Mouse (Mus musculus) testis, postnatal 10 days (tissue): ENCODE measurements around the gene Tapbpl.

ENCODE experiments used
- DNase-seq: peaks from one replicate; pipeline ENCODE4 v3.0.0; 2021; ENCODE audit warnings: low spot score

The Tapbpl gene

DNA sequence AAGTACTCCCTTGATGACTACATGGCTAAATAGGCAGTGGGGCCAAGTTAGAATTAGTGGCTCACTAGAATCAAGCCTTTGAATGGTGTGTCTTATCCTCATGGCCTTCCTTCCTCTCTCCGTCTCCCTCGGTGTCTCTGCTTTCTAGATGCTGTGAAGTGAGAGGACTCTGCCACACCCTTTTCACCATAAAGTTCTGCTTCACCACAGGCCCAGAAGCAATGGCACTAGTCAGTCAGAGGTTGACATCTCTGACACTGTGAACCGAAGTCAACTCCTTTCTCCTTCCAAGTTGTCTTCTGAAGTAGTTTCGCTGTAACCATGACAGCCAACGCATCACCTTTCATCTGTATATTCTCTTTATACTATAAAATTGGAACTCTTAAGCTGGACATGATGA, 7.9 kb upstream of the Tapbpl start:
- no peak for DNase-seq

DNA sequence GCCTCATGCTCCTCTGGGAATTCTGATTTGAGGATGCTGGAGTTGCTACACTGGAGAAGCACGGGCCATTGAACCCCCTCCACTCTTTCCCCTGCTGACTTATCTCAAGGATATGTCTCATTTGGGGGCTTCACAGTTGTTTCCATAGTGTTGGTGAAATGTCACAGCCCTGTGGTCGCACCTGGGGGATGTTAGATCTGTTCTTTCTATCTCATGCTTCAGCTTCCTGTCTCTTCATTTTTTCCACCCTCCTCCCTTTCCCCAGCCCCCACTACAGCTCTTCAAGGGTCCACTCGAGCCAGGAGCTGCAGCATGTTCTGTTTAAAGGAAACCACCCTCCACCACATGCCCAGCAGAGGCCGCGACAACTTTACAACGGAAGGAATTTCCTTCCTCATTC, 6.7 kb upstream of the Tapbpl start:
- DNase-seq, result no peak

DNA sequence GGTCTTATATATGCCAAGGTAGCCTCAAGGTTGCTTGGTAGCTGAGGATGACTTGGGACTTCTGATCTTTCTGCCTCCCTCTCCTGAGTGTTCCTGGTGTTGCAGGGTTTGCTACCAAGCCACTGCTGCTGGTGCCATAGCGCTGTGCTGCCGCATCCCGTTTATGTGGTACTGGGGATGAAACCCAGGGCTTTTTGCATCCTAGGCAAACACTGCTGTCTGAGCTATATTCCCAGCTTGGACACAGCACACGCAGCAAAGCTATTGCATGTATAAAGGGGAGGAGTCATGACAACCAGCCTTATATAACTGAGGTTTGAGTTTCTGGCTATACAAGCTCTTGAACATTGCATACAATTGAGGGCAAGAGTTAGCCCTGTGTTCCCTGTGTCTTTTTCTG, 5.8 kb upstream of the Tapbpl start:
- DNase-seq, result no peak

DNA sequence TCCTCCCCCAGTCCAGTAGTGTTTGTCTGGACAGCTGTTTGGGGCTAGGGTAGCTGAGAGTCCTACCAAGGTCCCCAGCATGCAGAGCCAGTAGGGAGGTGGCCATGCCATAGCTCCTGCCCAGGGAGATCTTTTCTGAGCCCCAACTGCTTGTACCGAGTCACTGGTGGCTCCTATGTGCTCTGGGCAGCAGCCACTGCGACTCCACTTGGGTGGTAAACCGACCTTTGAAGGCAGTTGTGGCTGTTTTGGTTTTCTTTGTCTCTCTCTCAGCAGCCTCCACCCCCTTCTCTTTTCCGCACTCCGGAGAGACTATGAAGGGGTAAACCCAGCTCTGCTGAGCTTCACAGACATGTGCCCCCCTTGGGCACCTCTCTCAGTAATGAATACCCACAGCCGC, 5.1 kb upstream of the Tapbpl start, which contains the start of gene Cd27:
Gene Cd27, minus strand, starts transcription at position 229 of the 400 bp plus-strand sequence.
- DNase-seq, result no peak

DNA sequence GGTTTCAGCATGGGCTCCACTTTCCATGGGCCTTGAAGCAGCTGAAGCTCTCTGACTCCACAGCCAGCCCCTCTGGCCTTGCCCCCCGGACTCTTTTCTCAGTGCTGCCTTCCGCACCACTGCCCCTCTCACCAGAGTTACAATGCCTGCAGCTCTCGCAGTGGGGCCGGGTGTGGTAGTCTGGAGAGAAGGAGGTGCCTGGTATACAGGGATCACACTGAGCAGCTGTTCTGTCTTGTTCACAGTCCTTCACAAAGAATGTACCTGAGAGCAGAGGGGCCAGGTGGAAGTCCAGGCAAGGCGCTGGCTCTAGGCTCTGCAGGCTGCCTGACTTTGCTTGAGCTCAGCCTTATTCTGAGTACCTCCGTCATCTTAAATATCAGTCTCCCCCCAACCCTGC, 4.7 kb upstream of the Tapbpl start:
- DNase-seq, result no peak

DNA sequence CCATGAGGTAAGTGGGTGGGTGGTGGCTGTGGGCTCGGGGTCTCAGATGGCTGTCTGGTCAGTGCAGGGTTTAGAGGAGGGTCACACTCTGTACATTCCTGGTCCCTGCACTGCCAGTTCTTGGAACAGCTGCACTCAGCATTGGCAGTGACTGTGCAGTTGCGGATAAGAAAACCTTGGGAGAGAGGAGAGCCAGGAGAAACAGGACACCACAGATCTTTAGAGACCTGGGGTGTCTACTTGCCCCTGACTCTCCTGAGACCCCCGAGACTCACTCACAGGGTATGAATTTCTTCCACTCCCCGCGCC, 2.8 kb upstream of the Tapbpl start:
- no peak for DNase-seq

DNA sequence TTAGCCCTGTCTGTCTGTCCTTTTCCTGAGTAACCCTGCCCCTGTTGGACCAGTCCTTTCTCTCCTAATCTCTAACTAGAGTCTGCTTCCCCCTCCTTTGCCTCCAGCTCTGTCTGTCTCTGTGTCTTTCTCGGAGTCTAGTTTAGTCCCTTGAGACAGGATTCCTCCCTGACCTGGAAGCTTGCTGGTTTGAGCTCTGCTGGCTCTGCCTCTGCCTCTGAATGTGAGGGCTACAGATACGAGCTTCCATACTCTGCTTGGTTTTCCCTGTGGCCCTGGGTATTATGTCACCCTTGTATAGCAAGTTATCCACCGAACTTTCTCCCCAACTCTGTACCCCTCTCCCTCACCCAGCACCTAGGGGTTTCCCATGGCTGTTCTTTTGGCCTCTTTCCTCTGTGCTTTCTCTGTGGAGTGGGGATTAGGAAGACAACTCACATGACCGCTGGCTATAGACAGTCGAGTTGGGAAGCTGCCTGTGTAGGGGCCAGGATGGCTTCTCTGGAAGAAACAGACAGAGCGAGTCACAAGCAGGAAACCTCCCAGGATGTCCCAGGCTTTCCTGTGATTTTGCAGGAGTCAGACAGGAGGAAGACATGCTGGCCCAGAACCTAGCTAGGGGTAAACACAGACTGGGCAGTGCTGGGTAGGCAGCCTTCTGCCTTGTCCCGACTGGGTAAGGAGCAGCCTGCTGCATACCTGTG, 2.3 kb upstream of the Tapbpl start:
- no peak for DNase-seq

DNA sequence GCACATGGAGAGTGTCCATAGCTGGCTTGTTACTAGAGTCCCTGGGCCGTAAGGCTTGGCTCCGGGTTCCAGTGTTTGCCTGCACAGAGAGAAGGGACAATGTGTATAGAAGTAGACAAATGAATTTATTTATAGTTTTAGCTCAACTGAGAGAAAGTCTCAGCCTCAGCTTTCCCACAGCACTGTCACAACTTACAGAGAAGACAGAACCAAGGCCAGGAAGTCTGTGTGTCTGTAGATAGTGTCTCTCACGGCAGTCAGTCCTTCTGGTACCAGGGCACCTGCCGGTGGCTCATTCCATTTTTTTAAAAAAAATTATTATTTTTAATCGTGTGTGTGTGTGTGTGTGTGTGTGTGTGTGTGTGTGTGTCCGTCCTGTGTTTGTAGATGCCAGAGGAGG, 856 bp upstream of the Tapbpl start:
- DNase-seq, result no peak

DNA sequence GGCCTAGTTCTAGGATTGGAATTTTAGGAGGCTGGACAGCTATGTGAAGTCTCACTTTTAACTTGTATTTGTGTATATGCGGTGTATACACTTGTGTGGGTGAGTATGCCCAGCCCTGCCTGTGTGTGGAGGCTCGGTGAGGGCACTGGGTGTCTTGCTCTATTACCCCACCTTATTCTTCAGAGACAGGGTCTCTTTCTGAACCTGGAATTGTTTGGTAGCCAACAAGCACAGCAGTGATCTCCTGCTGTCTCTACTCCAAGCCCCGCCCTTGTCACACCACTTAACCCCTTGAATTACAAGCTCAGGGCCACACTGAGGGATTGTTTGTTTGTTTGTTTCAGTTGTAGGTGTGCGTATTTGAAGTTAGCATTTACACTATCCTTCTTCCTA, 381 bp upstream of the Tapbpl start:
- DNase-seq, result no peak

DNA sequence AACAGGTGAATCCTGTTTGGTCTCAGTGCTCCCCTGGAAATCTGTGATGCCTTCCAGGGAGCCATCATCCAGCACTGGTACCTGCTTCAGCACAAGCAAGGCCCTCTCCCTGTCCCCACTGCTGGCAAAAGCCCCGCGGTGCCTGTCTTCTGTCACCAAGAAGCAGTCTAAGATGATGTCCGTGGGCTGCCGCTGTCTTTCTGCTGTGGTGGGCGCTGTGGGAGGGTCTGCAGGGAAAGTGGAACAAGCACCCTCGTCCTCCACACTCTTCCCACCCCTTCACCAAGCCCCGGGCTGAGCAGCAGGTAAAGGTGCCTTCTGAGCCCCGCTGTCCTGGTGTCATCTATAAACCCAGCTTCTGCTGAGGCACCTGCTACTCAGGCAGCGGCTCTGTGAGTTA, 1.1 kb downstream of the Tapbpl start:
- no peak for DNase-seq

DNA sequence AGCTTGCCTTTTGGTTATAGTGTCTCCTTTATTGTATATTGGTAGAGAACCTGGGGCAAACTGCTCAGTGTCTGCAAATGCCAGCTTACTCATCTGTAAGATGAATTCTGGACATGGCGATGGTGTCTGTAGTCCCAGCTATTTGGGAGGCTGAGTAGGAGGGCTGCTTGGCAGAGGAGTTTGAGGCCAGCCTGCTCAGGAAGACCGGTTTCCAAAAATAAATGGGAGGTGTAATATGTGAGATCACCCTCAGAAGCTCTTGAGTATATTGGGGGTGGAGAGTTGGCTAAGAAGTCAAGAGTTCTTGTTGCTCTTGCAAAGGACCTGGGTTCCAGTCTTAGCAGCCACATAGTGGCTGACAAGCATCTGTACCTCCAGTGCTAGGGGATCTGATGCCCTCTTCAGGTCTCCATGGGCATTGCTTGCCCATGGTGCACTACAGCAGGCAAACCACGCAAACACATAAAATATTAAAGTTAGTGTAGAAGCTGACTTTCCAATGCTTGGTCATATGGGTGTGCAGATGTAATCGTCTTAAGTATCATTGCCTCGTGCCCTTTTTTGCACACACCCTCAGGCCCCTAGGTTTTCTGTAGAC, 6.0 kb downstream of the Tapbpl start:
- DNase-seq, result no peak

DNA sequence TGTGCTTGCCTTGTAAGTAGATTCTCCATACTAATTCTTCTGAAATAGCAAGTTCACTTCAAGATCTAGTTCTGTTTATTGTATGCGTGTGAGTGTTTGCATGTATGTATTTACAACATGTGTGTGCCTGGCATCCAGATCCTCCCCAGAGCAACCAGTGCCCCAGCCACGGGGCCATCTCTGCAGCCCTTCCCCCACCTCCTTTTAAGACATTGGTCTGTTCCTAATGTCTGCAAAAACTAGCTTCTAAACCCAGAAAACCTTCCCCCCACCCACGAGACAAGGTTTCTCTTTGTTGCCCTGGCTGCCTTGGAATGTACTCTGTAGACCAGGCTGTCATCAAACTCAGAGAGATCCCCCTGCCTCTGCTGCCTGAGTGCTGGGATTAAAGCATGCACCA, 9.1 kb downstream of the Tapbpl start:
- DNase-seq, result no peak

DNA sequence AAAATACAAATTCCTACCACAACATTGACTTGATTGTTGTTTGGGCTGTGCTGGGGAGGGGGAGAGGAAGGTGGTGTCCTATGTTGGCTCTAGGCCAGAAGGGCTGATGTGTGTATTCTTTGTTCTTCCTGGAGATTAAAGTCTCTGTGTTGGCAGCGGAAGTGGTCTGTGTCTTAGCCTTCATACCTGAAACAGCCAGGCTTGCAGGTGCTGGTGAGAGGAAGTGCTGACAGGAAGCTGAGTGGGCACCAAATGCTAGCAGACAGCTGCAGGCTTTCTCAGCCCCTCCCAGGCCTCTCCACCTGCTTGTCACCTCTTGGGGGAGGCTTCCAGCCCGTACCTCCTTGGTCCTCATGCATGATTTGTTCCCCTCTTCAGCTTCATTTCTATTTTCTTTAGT, 9.5 kb downstream of the Tapbpl start:
- no peak for DNase-seq

DNA sequence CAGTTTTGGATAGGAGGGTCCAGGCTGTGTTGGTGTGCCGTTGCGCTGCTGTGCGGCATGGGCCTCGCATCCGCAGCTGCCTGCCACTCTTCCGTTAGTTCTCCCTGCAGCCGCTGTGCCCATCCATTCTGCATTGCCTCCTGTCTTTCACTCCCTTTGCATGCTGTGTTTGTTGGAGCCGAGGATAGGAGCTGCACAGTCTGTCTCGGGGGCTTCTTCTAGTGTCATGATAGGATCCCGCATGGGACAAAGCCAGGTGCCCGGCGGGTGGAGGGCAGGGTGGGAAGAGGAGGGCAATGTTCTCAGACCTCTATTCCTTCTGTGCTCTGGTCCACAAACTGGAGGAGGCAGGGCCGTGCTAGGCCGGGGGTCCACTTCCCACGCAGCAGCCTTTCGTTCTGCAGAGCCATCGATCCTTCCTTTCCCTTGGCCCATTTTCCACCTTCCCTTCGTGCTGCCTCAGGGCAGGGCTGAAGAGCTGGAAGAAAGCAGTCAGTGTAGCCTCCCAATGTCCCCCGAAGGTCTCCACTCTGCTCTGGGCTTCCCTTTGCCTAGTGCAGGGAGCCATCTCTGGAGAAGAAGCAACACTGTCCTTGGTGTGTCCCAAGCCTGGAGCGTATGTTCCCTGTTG, 10.4 kb downstream of the Tapbpl start:
- no peak for DNase-seq

DNA sequence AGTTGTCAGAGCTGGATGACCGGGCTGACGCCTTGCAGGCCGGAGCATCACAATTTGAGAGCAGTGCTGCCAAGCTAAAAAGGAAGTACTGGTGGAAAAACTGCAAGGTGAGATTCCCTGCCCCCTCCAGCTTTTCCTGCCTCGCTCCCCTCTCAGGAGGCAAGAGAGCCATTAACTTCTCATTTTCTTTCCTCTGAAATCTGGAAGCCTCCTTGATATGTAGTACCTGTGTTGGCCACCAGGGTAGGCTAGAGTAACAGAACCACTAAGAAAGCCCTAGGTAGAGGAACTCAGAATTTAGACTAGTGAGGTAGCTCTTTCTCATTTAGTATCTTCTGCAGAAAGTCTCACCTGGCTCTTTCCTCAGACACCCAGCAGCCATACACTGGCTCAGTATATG, 12.7 kb downstream of the Tapbpl start:
- DNase-seq, result peak; percentile 73

DNA sequence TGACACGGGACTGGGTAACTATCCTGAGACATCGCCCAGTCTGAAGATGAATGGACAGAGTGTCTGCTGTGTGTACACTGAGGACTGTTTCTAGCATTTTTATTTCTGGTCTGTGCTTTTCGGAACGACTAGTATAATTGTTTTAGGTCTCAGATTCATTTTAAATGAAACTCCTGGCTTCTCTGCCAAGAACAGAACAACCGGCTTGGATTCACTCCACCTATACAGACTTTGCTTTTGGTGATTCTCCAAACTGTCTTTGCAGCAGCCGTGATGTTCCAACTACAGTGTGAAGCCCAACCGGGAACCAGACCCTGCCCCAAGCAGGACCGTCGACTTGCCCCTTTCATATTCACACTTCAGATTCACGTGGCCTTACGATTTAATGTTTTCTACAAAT, 13.8 kb downstream of the Tapbpl start:
- no peak for DNase-seq

DNA sequence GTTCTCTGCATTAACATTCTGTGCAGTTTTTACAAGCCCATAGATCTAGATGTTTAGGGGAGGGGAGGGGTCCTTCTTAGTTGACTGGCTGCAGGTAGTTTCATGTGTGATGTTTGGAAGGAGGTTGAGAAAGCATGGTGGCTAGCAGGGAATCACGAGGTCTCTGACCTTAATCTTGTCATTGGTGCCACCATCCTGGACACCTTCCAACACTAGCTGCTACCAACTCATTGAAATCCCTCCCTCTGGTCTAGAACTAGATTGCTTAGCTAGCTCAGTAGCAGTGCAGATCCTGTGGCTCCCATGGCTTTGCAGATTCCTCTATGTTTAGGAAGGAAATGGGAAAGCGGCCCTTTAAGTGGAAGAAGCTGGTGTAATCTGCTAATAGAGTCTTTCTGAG, 14.8 kb downstream of the Tapbpl start:
- no peak for DNase-seq

DNA sequence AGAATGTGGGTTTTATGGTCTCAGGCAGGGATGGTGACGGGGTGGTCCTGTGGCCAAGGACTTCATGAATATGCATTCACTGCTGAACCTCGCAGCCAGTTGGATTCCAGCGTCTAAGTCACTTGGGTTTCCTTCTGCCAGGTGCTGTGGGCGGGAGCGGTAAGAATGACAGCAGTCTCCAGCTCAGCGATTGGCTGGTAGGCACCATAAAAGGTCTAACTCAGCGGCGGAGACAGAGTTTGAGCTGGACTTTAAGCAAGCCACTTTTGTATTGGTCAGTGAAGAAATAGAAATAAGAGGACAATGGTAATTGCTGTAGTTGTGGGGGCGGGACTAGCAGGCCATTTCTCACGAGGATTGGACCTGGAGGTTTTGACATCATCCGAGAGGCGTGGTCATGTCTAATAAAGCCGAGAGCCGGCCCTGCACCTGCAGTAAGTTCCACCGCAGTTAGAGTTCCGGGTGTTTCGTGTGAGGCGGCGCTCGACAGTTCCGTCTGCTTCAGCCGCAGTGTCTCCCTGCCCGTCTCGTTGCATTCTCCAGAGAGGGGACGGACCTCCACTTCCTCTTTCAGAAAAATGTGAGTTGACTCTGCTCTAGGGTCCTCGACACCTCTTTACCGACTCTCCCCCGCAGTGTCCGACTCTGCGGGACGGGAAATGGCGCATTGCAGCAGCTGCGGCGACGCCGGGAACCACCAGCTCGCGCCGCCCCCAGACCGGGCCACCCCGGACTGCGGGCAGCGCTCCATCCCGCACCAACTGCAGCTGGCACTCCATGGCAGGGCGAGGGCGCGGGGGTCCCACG, 16.3 kb downstream of the Tapbpl start, which contains the start of gene Vamp1:
Gene Vamp1, plus strand, starts transcription at position 404 of the 807 bp plus-strand sequence.
- DNase-seq, result peak; percentile 93

DNA sequence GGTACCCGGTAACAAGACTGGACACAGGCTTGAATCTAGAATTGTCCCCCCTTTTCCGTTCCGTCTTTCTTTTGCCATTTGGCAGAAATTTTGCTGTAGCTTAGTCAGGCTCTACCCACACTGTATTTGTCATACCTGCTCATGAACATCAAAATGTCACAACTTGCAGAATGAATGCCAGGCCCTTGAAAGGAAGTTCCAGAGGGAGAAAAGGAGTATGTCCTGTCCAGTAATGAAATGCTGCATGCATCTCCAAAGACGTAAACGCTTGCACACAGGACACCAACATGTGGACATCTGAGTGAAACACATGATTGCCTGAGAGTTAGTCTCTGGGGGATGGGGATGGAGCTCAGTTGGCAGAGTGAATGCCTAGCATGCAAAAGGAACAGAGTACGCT, 17.9 kb downstream of the Tapbpl start:
- no peak for DNase-seq

DNA sequence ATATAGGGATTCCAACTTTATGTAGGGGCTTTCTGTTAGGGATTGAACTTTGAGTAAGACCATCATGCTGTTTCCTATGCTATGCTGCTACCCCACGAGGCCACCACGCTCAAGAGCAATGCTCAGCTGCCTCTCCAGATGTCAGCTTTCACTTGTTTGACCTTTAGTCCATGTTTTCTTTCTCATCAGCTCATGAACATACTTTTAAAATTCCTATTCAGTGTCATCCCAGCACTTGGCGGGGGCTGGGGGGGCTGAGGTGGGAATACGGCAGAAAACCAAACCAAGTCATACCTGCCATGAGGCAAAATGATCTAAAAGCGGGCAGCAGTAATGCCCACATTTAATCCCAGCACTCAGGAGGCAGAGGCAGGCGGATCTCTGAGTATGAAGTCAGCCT, 18.5 kb downstream of the Tapbpl start:
- DNase-seq, result no peak

DNA sequence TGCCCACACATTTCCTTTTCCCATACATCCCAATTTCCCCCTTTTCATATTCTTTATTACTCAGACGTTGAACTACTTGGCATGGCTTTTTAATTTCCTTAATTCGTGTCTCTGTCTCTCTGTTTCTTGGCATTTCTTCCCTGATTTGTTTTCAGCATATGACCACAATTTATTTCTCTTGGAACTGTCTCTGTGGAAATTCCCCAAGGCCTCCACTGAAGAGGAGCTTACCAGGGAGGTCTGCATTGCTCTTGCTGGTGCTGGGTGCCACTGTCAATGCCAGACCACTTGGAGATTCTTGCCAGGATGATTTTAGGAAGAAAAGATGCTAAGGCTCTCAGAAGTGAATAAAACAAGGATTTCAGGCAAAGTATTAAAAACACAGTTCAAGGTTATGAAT, 19.0 kb downstream of the Tapbpl start:
- DNase-seq, result no peak

DNA sequence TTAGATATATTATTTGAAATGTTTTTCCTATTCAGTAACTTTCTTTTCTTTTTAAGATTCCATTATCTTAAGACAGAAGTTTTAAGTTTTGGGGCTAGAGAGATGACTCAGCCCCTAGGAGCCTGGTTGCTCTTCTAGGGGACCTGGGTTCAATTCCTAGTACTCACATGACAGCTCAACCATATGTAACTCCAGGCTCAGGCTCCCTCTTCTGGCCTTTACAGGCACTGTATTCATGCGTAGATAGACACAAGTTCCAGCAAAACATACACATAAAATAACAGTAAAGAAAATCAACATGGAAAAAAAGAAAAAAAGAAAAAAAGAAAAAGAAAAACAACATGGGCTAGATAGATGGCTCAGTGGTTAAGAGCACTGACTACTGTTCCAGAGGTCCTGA, 21.2 kb downstream of the Tapbpl start:
- no peak for DNase-seq

DNA sequence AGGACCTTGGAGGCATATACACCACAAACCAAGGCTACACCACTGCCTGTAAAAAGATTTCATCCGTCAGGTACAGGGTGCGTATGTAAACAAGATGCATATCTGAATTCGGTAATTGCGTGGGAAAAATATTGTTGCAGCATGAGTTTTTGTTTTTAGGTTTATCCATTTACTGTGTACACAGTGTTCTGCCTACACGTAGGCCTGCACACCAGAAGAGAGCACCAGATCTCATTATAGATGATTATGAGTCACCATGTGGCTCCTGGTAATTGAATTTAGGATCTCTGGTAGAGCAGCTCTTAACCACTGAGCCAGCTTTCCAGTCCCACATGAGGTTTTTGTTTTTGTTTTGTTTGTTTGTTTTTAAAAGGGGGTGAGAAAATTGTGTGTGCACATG, 34.5 kb downstream of the Tapbpl start:
- no peak for DNase-seq
